Mouse (Mus musculus): ENCODE measurements around the gene Gm43302.

DNA sequence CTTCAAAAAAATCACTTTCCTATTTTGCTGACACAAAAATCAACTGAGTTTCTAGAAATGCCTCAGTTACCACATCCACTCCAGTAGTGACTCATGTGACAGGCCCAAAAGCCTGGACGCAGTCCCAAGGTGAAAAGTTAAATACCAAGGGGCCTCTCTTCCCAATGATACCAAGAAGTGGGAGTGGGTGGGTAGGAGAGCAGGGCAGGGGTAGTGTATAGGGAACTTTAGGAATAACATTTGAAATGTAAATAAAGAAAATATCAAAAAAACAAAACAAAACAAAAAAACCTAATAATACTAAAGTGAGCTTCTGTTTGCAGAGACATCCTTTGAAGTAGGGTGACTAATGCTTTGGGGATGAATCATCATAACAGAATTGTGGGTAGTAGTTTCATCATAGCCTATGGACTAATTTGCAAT, 12.7 kb upstream of the Gm43302 start:
- TF ChIP-seq CTCF (IDR thresholded peaks at IDR 0.05; ENCODE audit: low read depth) (no peak), EP300 (IDR thresholded peaks at IDR 0.05; ENCODE audit: low read depth) (no peak)

All from liver, postnatal 0 days (tissue).